Mouse (Mus musculus) lung, postnatal 0 days (tissue): ENCODE data around the gene Klrb1a.

ENCODE experiments used
- CTCF ChIP-seq: IDR thresholded peaks from 2 replicates; pipeline ENCODE4 v1.5.1; 2016; ENCODE audit warnings: antibody characterized with exemption, mild to moderate bottlenecking
- EP300 ChIP-seq: IDR thresholded peaks from 2 replicates; pipeline ENCODE4 v1.6.1; 2016; ENCODE audit warnings: antibody characterized with exemption, mild to moderate bottlenecking, control low read depth

GRCm38 (mm10) chr6:128602463-128603201 lies 20.7 kb downstream of the Klrb1a start:
- TF ChIP-seq CTCF (no peak), EP300 (no peak)
